Mouse (Mus musculus): Measurements from ENCODE around the gene Pde4d.

- TF ChIP-seq POLR2A (IDR thresholded peaks at IDR 0.05; ENCODE audit: extremely low read depth, insufficient read depth, low read length): no peak
- TF ChIP-seq CTCF (IDR thresholded peaks at IDR 0.05; ENCODE audit: extremely low read depth, insufficient read depth, low read length): no peak
Measured at GRCm38 (mm10) chr13:108628501-108628900, 178.8 kb downstream of the Pde4d start.
